32 mouse cellular contexts compared by ENCODE assay signal in genomic region chr7:68274951-68275350, GRCm38 (mm10). TPM values are rescaled to one million over a fixed set of nuclear protein-coding genes. Genes with fewer than 3 reads are reported as not detected.
DNase-seq lines count a peak whose midpoint lies in the region; ATAC-seq and TF ChIP-seq lines count a peak whose summit lies in the region.
"Had no signal": no experiment of that assay in that cellular context is flagged by ENCODE, and none has a peak within 500 bp of the region (broad histone marks: within the 10 kb centered on the region; RNA-seq: fewer than 3 reads in every experiment).

No protein-coding gene starts in this region.

- H3K4me2 ChIP-seq in heart, embryonic 16.5 days (ENCODE audit: low read depth, low read length), result peak overlapping the region; percentile 21

- TF ChIP-seq POLR2A in heart, adult 2 months (IDR thresholded peaks at IDR 0.05; ENCODE audit: insufficient read depth, low read depth, low read length), result no peak
- no peak for TF ChIP-seq POLR2A in spleen, adult 2 months (IDR thresholded peaks at IDR 0.05; ENCODE audit: low read depth, low read length)

- 67% methylated on average over 9 of the region's 9 CpGs for WGBS in heart, embryonic 16.5 days
- WGBS in heart, adult 2 months, result 67% methylated on average over 9 of the region's 9 CpGs
- WGBS in spleen, adult 2 months, result 69% methylated on average over 9 of the region's 9 CpGs
- WGBS in embryonic facial prominence, embryonic 10.5 days, result 59% methylated on average over 9 of the region's 9 CpGs

- peaks cover 11% of the 10 kb centered on the region for H3K4me1 ChIP-seq in heart, embryonic 16.5 days (ENCODE audit: control insufficient read depth, insufficient read depth, low read length)
- peaks cover 5% of the 10 kb centered on the region for H3K4me1 ChIP-seq in heart, adult 2 months (ENCODE audit: control insufficient read depth, insufficient read depth, low read length)
- peaks cover 7% of the 10 kb centered on the region; the same call in 1 of the 2 replicates for H3K4me1 ChIP-seq in spleen, adult 2 months (ENCODE audit: control insufficient read depth, insufficient read depth, insufficient read length)
- peaks cover 41% of the 10 kb centered on the region for H3K4me1 ChIP-seq in embryonic facial prominence, embryonic 10.5 days

- H3K79me2 ChIP-seq in heart, adult 2 months (replicated peaks; ENCODE audit: control insufficient read depth, insufficient read depth, low read length), result no peaks in the 10 kb centered on the region

- H3K27ac ChIP-seq in heart, embryonic 16.5 days (ENCODE audit: low read length), result peak overlapping the region; percentile 46
- no peak overlapping the region for H3K27ac ChIP-seq in heart, adult 2 months
- peak overlapping the region; percentile 92 for H3K27ac ChIP-seq in spleen, adult 2 months (ENCODE audit: insufficient read depth, low read length)
- H3K27ac ChIP-seq in embryonic facial prominence, embryonic 10.5 days (replicated peaks), result no peak overlapping the region
- H3K27ac ChIP-seq: forebrain, embryonic 13.5 days; hindbrain, postnatal 0 days; midbrain, embryonic 10.5 days; neural tube, embryonic 13.5 days had no signal

- no peak for TF ChIP-seq CTCF in heart, adult 2 months (IDR thresholded peaks at IDR 0.05)
- TF ChIP-seq CTCF in spleen, adult 2 months (IDR thresholded peaks at IDR 0.05; ENCODE audit: extremely low read depth, insufficient read depth, insufficient read length, insufficient replicate concordance), result no peak

- H3K4me3 ChIP-seq in heart, embryonic 16.5 days (ENCODE audit: low read length), result no peak overlapping the region
- H3K4me3 ChIP-seq in heart, adult 2 months, result no peak overlapping the region
- H3K4me3 ChIP-seq in spleen, adult 2 months (ENCODE audit: extremely low read depth, insufficient read depth, insufficient read length), result no peak overlapping the region
- no peak overlapping the region for H3K4me3 ChIP-seq in embryonic facial prominence, embryonic 10.5 days
- H3K4me3 ChIP-seq: myocyte had no signal

- no peak for ATAC-seq in heart, embryonic 16.5 days (replicated peaks; ENCODE audit: extremely low read depth, insufficient read depth, low FRiP score)
- ATAC-seq: forebrain, embryonic 13.5 days; hindbrain, postnatal 0 days had no signal

- H3K36me3 ChIP-seq in heart, embryonic 16.5 days (ENCODE audit: control insufficient read depth, insufficient read depth), result no peaks in the 10 kb centered on the region
- no peaks in the 10 kb centered on the region for H3K36me3 ChIP-seq in heart, adult 2 months (ENCODE audit: control insufficient read depth, insufficient read depth, low read length)
- H3K36me3 ChIP-seq in spleen, adult 2 months (ENCODE audit: control insufficient read depth, insufficient read depth, low read length), result no peaks in the 10 kb centered on the region
- no peaks in the 10 kb centered on the region for H3K36me3 ChIP-seq in embryonic facial prominence, embryonic 10.5 days (replicated peaks)
- H3K36me3 ChIP-seq: midbrain, embryonic 10.5 days; neural tube, embryonic 13.5 days had no signal

- TF ChIP-seq EP300 in heart, adult 2 months (IDR thresholded peaks at IDR 0.05; ENCODE audit: insufficient read depth, low read depth, low read length), result no peak

- no peak overlapping the region for H3K9ac ChIP-seq in heart, embryonic 16.5 days (ENCODE audit: low read length)
- H3K9ac ChIP-seq in heart, adult 2 months (ENCODE audit: low read depth, low read length), result no peak overlapping the region
- H3K9ac ChIP-seq: forebrain, embryonic 13.5 days had no signal

- intact Hi-C loops in heart, adult 2 months (cut with DNase I), result no loop called here
- intact Hi-C loops in left cerebral cortex, postnatal 25 days (cut with DNase I), result no loop called here

- no peaks in the 10 kb centered on the region for H3K9me3 ChIP-seq in heart, embryonic 16.5 days (replicated peaks; ENCODE audit: control insufficient read depth, low read length)
- H3K9me3 ChIP-seq in embryonic facial prominence, embryonic 10.5 days, result no peaks in the 10 kb centered on the region
- H3K9me3 ChIP-seq: forebrain, embryonic 13.5 days; midbrain, embryonic 10.5 days; neural tube, embryonic 13.5 days had no signal

- DNase-seq in heart, adult 2 months, result no peak
- DNase-seq in spleen, adult 2 months (ENCODE audit: low read depth in 1 of 2, low spot score in 2 of 2), result no peak
- DNase-seq in spleen, postnatal 14 days (ENCODE audit: low spot score in 2 of 2), result no peak
- DNase-seq in CD4-positive, CD25-positive, alpha-beta regulatory T cell, adult 2 months (ENCODE audit: low read depth, low spot score), result peak; percentile 51
- DNase-seq in embryonic facial prominence, embryonic 10.5 days (ENCODE audit: low spot score), result peak; percentile 10
- no peak for DNase-seq in urinary bladder, postnatal 36 days (ENCODE audit: low spot score in 2 of 2)
- no peak for DNase-seq in left cerebral cortex, postnatal 25 days (ENCODE audit: low spot score in 2 of 2)
- DNase-seq: adrenal gland, postnatal 25 days; cerebellum, adult 11-12 months; gastrocnemius, postnatal 10 days; layer of hippocampus, adult 9-11 months; lung, adult 18-20 months; lung, postnatal 14 days; right cerebral cortex, postnatal 14 days had no signal

- H3K27me3 ChIP-seq in heart, embryonic 16.5 days (ENCODE audit: control insufficient read depth, insufficient read depth, low read length), result no peaks in the 10 kb centered on the region; the same call in 1 of the 2 replicates
- peaks cover 8% of the 10 kb centered on the region for H3K27me3 ChIP-seq in heart, adult 2 months (ENCODE audit: control insufficient read depth, insufficient read depth, low read length)
- H3K27me3 ChIP-seq in spleen, adult 2 months (ENCODE audit: control insufficient read depth, insufficient read depth, low read length), result no peaks in the 10 kb centered on the region
- peaks cover 63% of the 10 kb centered on the region for H3K27me3 ChIP-seq in embryonic facial prominence, embryonic 10.5 days (replicated peaks; ENCODE audit: low read depth, poor library complexity, severe bottlenecking)

RNA-seq across cellular contexts. Expression of gene Fam169b, which starts 1.3 kb away (rescaled TPM):
- 7.2 and 15.1 TPM in 2 replicates for polyA plus RNA-seq in heart, embryonic 16.5 days (2015; fragmentation: Nextera tagmentation; extraction: Ambion mirVana)
- under 1 TPM in 1 of 2 experiments, not detected in 1; 0.16 TPM for total RNA-seq in heart, adult 2 months (2021)
- polyA plus RNA-seq in heart, adult 2 months (2012; rRNA removed), result 0.29 and 0.61 TPM in 2 replicates
- polyA plus RNA-seq in spleen, adult 2 months (2012; rRNA removed), result 27.9 and 29.2 TPM in 2 replicates
- 1.1 and 1.4 TPM in 2 replicates for polyA plus RNA-seq in embryonic facial prominence, embryonic 10.5 days (2016; fragmentation: Nextera tagmentation; extraction: Ambion mirVana)
- total RNA-seq in left cerebral cortex, postnatal 25 days (2021), result 1 to 10 TPM; 1.8 to 2.2 TPM
- total RNA-seq: adrenal gland, postnatal 25 days; midbrain, postnatal 0 days had no signal
- polyA plus RNA-seq: forebrain, embryonic 13.5 days; midbrain, postnatal 0 days had no signal

RNA-seq across cellular contexts. Expression of gene Pgpep1l, which starts 10.9 kb away (rescaled TPM):
- 0.71 TPM in 1 of 2 replicates, not detected in the other for polyA plus RNA-seq in heart, embryonic 16.5 days (2015; fragmentation: Nextera tagmentation; extraction: Ambion mirVana)
- total RNA-seq in heart, adult 2 months (2021), result not detected
- polyA plus RNA-seq in heart, adult 2 months (2012; rRNA removed), result 0.12 TPM in 1 of 2 replicates, not detected in the other
- 0.36 and 0.53 TPM in 2 replicates for polyA plus RNA-seq in spleen, adult 2 months (2012; rRNA removed)
- polyA plus RNA-seq in embryonic facial prominence, embryonic 10.5 days (2016; fragmentation: Nextera tagmentation; extraction: Ambion mirVana), result not detected in 2 replicates
- total RNA-seq in left cerebral cortex, postnatal 25 days (2021), result 1 to 10 TPM in 1 of 2 experiments, under 1 TPM in 1; 0.82 to 1.6 TPM
- total RNA-seq: adrenal gland, postnatal 25 days; common myeloid progenitor, adult 5-6 weeks; heart, postnatal 25 days; midbrain, postnatal 0 days had no signal
- polyA plus RNA-seq: embryonic facial prominence, embryonic 11.5 days; forebrain, embryonic 13.5 days; gonadal fat pad, adult 2 months; hindbrain, embryonic 11.5 days; hindbrain, postnatal 0 days; intestine, postnatal 0 days; kidney, embryonic 14.5 days; limb, embryonic 11.5 days; liver, embryonic 11.5 days; midbrain, embryonic 10.5 days; midbrain, postnatal 0 days; neural tube, embryonic 13.5 days; small intestine, adult 2 months; stomach, embryonic 16.5 days had no signal

Comparison
In these comparisons a context has a peak if more than half of its experiments do, and no peak if none do; other contexts are left out.
1. H3K27ac ChIP-seq: peak in heart, embryonic 16.5 days (single experiment) and spleen, adult 2 months (single experiment); none in heart, adult 2 months (single experiment) and embryonic facial prominence, embryonic 10.5 days (single experiment).
2. DNase-seq: peak in CD4-positive, CD25-positive, alpha-beta regulatory T cell, adult 2 months (single experiment) and embryonic facial prominence, embryonic 10.5 days (single experiment); none in heart, adult 2 months (0 of 2), spleen, adult 2 months (0 of 2), spleen, postnatal 14 days (0 of 2), urinary bladder, postnatal 36 days (0 of 2) and left cerebral cortex, postnatal 25 days (0 of 2).